Mouse (Mus musculus): ENCODE data around the gene Gata2. TPM values are rescaled to one million over a fixed set of nuclear protein-coding genes. Genes with fewer than 3 reads are reported as not detected.

The Gata2 gene
- total RNA-seq, 2 experiments from 2014 or later = 6.2 to 7.9 TPM

DNA sequence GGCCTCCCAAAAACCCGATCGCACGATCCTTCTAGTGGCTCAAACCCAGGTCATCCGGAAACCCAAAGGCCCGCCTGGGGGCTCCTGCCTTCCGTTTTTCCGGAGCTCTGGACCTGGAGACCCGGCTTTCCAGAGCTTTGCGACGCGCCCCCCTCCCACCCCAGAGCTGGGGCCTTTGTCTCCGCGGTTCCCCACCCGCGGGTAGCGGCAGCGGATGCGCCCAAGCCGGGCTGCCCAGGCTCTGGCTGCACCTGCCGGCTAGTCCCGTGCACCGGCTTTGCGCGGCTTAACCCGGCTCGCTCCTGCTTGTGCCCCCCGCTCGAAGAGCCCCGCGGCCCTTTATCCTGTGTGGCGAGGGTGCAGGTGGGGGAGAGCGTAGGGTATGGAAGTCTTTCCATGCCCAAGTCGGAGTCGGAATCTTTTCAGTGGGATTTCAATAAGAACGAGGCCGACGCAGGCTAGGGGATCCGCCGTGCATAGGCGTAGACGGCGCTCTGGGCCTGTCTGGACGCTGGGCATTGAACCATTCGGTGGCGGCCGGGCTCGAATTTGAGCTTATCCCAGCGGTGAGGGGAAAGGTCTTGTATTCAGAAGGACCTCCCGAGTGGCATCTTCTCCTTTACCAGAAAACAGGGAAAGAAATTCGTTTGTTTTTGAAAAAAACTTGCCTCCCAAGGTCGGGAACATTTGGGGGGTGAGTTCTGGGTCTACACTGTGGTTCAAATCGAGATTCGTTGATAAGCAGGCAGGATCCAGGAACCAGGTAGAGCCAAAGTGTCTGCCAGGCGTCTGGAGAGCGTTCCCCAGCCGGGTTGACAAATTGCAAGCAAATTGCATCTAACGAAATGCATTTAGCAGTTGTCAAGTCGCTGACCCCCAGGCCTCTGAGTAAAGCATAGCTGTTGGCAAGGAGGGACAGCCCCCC lies 624 bp downstream of the Gata2 start:
- no peak for DNase-seq (ENCODE audit: low spot score in 2 of 2)

DNA sequence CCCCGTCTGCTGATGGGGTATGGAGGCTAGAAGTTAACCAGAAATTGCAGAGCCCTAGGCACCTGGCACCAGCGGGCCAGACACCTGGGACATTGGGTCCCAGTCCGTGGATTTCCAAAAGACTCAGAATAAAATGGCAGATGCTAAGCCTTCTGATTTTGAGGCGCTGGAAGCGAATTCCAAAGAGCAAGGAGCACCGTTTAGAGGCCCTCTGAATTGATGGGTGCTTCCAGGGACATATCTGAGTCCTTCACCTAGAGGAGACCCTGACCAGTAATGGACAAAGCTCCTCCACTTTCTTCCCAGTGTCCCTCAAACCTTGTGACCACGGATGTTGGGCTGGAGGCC lies 1.3 kb downstream of the Gata2 start:
- no peak for DNase-seq (ENCODE audit: low spot score in 2 of 2)

DNA sequence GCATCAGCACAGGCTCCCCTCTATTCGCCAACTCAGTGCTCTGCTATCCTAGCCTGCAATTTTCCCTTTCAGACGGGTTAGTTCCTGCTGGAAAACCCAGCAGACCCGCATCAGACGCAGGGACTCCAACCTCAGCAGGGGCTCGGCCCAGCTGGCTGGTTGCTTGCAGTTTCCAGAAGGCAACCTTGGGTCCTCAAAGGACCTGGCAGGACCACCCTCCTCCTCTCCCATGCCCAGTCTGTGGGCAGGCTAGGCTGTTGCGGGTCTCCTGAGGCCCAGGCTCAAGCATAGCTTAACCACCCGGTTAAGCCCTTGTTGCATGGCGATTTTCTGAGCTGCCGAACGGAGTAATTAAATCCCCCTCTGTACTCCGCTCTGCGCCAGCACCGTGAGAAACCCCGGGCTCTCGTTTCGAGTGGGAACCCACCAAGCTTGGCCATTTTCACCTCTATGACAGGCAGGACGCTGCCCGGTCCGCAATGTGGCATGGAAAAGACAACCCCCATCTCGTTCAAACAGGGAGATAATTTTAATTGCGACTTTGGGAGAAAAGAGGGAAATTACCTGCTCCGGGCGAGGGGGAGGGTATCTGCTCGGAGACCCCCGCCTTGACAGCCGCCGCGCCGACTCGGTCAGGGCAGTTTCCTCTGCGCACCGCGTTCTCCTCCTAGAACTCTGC lies 2.5 kb downstream of the Gata2 start:
- DNase-seq (ENCODE audit: low spot score in 2 of 2) = no peak

DNA sequence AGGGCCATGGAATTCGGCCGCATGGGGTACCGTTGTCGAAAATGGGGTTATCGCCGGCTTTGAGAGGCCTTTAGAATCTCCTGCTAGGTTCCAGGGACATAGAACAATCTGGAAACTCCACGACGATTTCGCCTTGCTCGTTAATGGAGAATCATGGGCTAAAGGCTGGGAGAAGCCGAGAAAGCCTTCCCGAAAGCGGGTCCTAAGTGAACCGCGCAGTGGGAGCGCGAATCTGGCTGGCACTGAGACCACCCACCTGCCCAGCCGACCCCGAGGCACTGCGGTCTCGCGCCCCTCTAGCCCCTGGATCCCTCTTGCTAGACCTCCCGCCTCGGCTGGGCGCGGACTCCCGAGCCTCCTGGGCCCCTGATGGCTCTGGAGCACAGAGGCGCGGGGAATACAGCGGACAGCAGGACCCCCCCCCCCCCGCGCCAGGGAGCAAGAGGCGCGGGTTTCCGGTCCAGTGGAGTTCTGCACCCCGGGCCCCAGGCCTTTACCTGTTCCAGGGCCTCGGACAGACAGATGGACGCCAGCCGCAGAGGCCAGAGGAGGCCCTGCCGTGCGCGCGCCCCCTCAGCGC lies 3.1 kb downstream of the Gata2 start:
- DNase-seq (ENCODE audit: low spot score in 2 of 2) = no peak

DNA sequence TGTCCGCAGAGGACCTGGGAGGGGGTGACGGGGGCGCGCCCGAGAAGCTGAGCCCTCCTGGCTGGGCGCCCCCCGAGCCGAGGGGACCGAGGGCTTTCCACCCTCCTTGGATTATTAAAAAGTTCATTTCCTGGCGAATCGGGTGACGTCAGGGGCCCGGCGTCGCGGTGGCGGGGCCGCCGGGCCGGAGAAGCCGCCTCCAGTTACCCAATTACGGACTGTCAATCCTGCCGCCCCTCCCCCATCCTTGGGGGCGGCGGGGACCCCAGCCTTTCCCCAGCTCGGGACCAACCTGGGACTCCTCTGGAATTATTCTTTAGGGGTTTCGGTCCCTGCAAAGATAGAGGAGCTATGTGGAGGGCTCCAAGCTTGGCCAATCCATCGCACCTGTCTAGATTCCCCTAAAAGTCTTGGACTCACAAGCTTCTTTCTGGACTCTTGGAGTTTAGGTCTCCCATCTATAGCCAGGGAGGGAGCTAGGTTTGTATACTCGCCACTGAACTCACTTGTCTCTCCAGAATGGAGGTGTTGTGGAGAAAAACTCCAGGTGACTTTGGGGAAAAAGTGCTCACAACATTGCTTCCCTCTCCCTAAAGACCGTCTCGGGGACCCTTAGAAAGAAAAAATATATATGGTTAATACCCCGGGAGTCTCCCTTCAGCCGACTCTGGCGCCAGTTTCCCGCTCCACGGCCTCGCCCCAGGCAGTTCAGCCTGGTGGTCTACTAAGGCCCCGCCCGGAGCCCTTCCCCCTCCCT lies 3.8 kb downstream of the Gata2 start:
- no peak for DNase-seq (ENCODE audit: low spot score in 2 of 2)

DNA sequence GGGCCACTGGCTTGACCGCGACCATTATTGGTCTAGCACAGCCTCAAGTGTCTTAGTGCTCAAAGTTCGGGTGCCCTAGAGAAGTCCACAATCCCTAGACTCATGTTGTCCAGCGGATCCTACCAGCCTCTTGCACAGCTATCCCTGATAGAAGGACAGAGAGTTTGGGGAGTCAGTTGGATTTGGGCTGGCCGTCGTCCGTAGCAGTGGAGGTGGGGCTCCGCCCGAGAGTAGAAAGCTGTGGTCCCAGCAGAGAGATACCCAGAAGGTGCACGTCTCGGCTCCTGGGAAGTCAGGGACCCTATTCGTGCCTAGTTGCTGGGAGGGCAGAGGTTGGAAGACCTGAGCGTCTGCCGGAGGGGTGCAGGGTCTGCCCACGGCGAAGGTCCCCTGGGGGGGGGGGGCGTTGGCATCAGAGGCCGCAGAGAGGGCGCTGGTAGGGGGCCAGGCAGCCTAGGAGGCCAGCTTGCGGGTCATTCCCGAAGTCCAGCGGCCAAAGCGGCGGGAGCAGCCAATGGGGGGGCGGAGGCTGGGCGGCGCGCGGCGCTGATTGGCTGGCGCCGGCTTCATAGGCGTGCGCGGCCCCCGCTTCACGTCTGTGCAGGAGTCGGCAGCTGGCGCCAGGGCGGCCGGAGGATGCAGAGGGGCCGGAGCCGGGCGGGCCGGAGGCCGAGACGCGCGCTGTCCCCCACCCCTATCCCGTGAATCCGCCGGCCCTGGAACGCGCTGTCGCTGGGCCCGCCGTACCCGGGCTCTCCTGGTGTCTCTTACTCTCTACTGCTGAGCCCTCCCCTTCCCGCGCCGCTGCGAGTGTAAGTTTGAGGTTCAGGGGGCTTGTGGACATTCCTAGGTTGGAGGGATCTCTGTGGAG lies 4.6 kb downstream of the Gata2 start:
- DNase-seq (ENCODE audit: low spot score in 2 of 2) = peak in 1 of 2 experiments; percentile 78

DNA sequence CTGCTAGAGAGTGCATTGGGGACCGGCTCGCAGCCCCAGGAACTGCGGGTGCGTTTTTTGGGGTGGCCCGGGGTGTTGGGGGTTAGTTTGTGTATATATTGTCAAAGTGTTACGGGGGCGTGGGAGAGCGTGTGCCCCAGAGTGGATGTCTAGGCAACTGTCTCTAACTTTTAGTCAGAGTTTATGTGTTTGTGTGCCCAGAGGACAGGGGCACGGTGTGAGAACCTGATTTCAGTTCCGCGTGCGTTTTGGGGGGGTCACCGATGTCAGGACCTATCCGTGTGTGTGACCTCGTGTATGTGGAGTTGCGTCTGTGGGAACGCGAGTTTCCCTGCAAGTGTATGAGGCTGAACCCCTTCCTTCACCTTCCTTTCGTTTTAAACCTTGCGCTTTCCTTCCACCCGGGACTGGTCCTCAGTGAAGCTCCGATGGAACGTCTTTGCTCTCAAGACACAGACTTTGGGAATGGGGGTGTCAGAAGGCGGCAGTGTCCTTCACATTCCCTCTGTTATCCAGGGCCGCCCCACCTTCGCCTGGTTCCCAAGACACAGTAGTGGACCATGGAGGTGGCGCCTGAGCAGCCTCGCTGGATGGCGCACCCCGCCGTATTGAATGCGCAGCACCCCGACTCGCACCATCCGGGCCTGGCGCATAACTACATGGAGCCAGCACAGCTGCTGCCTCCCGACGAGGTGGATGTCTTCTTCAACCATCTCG lies 5.5 kb downstream of the Gata2 start:
- DNase-seq (ENCODE audit: low spot score in 2 of 2) = no peak

DNA sequence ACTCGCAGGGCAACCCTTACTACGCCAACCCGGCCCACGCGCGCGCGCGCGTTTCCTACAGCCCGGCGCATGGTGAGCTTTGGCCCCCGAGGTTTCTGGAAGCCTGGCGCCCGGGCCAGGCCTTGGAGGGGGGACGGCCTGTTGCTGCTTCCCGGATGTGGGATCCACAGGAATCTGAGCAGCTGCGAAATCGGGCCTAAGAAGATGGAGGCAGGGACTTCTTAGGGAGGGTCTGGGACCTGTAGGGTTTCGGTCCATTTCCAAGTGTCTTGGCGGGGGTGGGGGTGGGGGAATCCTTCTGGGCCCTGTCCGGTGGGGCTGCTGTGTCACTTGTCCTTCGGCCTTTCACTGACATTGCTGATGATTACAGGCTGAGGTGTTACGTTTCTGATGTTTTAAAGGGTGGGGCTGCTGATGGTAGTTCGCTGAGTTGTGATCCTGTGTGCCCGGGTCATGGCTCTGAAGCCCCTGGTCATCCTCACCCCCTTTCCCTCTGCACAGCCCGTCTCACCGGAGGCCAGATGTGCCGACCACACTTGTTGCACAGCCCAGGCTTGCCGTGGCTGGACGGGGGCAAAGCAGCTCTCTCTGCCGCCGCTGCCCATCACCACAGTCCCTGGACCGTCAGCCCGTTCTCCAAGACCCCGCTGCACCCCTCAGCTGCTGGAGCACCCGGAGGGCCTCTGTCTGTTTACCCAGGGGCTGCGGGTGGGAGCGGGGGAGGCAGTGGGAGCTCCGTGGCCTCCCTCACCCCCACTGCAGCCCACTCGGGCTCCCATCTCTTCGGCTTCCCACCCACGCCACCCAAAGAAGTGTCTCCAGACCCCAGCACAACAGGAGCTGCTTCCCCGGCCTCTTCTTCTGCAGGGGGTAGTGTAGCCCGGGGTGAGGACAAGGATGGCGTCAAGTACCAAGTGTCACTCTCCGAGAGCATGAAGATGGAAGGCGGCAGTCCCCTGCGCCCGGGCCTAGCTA lies 6.3 kb downstream of the Gata2 start:
- no peak for DNase-seq (ENCODE audit: low spot score in 2 of 2)

DNA sequence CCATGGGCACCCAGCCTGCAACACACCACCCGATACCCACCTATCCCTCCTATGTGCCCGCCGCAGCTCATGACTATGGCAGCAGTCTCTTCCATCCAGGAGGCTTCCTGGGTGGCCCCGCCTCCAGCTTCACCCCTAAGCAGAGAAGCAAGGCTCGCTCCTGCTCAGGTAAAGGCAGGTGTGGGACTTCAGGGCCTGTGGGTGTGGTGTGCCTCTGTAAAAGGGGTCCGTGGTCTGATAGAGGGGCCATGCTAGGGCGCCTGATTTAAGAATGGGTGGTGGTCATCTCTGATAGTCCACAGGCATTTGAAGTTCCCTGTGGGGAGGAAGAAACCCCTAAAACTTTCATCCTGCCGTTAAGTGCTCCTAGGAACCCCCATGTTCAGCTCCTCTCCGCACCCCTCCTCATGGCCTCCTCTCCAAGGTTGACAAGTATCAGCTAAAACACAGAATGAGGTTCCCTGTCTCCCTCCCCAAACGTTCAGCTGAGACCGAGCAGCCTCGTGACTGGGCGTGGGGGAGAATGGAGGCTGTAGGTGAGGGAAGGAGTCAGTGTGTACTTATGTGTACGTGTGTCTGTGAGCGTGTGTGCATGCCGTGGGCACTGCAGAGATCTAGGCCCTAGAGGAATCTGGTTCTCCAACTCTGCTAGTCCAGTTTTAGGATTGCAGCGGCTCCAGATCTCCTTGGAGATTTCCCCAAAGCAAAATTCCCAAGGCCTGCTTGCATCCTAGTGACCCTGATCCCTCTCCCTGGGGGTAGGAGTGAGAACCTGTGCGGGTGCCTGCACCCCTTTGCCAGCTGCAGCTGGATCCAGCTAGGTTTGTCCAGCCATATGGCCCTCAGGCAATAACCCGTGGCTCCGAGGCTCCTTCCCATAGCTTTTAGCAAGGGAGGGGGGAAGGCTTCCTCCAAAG lies 7.3 kb downstream of the Gata2 start:
- DNase-seq (ENCODE audit: low spot score in 2 of 2) = no peak

DNA sequence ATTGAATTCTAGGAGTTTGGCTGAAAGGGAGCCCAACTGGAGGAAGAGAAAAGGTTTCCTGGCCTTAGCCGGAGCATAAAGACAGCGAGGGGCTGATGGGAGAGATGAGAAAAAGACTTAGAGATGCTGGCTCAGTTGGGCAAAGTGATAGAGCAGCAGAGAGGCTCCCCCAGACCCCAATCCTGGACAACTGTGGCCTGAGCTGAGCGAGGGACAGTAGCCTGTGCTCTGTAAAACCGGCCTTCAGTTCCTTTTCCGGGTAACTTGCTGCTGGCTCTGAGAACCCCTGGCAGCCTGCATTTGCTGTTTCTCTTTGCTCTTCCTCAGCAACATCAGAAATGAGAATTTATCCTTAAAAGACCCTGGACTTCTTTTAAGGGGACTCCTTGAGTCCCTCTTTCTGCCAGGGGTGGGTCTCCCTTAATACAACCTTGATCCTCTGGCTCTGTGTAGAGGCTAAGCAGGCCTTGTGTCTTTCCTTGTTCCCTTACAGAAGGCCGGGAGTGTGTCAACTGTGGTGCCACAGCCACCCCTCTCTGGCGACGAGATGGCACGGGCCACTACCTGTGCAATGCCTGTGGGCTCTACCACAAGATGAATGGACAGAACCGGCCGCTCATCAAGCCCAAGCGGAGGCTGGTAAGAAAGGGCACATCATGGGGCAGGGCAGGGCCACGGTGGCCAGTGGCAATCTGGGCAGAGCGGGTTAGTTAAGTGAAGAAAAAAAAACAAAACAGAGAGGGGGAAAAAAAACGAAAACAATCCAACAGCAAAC lies 8.4 kb downstream of the Gata2 start:
- DNase-seq (ENCODE audit: low spot score in 2 of 2) = no peak

DNA sequence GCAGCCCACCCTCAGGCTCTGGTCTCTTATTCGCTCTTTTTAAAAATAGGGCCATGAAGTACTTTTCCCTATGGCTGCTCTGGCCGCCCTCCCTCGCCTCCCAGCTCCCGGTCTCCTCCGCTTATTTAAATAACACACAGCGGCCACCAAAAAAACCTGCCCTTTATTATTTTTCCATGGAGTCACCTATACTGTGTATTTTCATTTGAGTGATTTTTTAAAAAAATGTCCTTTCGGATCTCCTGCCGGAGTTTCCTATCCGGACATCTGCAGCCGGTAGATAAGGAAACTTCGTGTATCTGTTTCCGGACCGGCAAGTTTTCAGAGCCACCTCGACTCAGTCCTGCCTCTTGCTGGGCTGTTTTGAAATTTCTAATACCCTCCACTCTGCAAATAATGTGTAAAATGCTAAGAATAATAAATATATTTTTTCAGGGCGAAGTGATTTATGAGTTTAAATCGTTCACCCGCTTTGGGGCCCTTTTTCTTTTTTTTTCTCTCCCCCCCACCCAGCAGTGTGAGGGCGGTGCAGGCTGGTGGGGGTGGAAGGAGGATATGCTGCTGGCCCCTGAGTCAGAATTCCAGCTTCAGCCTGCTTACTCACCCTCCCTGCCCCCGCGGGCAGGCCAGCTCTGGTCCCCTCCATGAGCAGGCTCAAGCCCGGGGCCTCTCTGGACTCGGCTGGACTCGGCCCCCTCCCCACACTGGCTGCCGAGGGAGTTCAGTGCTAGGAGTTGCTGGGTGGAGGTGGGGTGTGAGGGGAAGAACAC lies 9.4 kb downstream of the Gata2 start:
- no peak for DNase-seq (ENCODE audit: low spot score in 2 of 2)

DNA sequence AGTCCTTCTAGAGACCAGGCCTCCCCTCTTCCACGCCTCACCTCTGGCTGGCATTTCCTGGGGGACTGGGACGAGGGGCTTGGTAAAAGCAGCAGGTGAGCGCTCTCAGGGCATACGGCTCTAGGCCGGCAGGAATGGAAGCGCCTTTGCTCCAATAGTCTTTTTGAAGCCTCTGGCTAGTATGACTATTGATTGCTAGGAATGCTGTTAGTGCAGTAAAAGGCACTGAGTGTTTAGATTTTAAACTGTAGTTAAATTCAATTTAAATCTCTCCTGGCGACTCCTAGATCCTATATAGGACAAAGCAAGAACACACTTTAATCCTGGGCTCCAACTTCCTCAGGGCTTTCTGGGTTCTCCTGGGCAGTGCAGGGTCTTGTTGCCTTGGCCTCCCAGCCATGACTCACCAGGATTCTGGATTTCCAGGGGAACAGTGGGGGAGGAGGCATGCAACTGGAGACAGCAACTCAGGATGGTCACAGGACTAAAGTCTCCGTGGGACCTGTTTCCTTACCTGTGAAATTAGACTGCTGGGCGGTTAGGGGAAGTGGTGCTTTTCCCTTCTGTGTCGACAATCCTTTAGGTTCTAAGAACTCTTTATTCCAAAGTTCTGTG lies 10.2 kb downstream of the Gata2 start:
- no peak for DNase-seq (ENCODE audit: low spot score in 2 of 2)

DNA sequence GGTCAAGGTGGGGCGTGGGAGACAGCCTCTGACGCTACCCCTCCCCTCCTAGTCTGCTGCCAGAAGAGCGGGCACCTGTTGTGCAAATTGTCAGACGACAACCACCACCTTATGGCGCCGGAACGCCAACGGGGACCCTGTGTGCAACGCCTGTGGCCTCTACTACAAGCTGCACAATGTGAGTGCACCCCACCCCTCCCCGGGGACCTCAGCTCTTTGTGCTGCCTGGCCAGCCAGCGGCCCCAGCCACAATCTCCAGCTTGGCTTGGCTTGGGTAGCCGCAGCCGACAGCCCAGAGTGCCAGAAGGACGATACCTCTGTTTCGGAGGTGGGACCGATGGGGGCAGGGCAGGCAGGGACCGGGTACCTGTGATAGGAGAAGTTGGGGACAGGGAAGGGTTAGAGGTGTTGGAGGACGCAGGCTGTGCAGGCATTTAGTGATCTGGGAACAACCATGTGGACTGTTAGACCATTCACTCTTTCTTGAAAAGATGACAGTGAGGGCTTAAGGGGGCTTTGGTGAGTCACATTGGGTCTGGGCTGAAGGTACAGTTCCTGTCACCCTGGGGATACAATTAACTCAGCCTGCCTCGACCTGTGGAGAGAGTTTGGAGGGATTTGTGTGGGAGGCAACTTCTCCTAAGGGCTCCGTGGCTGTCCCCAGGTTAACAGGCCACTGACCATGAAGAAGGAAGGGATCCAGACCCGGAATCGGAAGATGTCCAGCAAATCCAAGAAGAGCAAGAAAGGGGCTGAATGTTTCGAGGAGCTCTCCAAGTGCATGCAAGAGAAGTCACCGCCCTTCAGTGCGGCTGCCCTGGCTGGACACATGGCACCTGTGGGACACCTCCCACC lies 11.1 kb downstream of the Gata2 start:
- no peak for DNase-seq (ENCODE audit: low spot score in 2 of 2)

DNA sequence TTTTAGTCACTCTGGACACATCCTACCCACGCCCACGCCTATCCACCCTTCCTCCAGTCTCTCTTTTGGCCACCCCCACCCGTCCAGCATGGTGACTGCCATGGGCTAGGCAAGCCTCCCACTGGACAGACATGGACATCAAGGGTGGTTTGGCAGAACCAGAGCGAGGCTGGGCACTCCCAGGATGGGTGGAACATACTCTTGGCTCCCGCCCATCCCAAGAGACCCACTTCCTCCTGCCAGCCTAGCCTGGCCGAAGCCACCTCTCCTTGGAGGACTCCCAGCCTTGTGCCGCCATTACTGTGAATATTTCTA lies 11.7 kb downstream of the Gata2 start:
- DNase-seq (ENCODE audit: low spot score in 2 of 2) = no peak

DNA sequence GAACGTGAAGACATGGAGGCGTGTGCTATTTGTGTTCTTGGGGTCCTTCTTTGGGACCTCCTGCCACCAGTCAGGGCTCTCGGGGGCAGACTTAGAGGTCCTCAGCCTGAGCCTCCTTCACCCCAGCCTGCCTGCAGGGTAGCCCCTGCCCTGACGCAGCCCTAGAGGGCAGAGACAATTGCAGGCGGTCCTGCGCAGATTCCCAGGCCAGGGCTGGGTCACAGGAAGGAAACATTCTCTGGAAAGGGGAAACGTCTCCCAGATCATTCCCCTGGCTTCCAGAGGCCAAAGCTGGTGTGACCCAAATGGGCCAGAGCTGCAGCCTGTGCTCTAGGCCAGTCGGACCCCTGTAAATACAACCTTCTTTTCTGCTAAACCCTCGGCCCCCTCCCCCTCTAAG lies 12.2 kb downstream of the Gata2 start:
- no peak for DNase-seq (ENCODE audit: low spot score in 2 of 2)

Measured in gastrocnemius, postnatal 4 days (tissue).